In genomic region chrX:85971973-85972372, GRCm38 (mm10) we compare ENCODE assay signal across 16 mouse cellular contexts.
DNase-seq lines count a peak whose midpoint lies in the region; ATAC-seq and TF ChIP-seq lines count a peak whose summit lies in the region.
"Had no signal": no experiment of that assay in that cellular context is flagged by ENCODE, and none has a peak within 500 bp of the region (broad histone marks: within the 10 kb centered on the region; RNA-seq: fewer than 3 reads in every experiment).

No protein-coding gene starts in this region.

- no peaks in the 10 kb centered on the region for H3K9me3 ChIP-seq in liver, embryonic 11.5 days (ENCODE audit: control insufficient read depth, low read length)
- H3K9me3 ChIP-seq in CH12.LX (replicated peaks; ENCODE audit: low read length): no peaks in the 10 kb centered on the region
- H3K9me3 ChIP-seq: liver, embryonic 13.5 days; midbrain, embryonic 12.5 days had no signal

- no peak overlapping the region for H3K9ac ChIP-seq in liver, embryonic 11.5 days (ENCODE audit: low read depth, low read length)
- H3K9ac ChIP-seq in CH12.LX (ENCODE audit: insufficient read depth, low read depth): no peak overlapping the region
- H3K9ac ChIP-seq: liver, embryonic 13.5 days; midbrain, embryonic 12.5 days had no signal

- intact Hi-C loops in heart, postnatal 36 days (cut with DNase I): no loop called here

- no peaks in the 10 kb centered on the region for H3K36me3 ChIP-seq in liver, embryonic 11.5 days (ENCODE audit: control insufficient read depth, insufficient read depth, low read length)
- no peaks in the 10 kb centered on the region for H3K36me3 ChIP-seq in CH12.LX (replicated peaks in 1 of 2; ENCODE audit: control insufficient read depth in 1 of 2, insufficient read depth in 1 of 2, low read length in 1 of 2)
- H3K36me3 ChIP-seq: liver, embryonic 13.5 days; midbrain, embryonic 12.5 days had no signal

- H3K27me3 ChIP-seq in liver, embryonic 11.5 days (replicated peaks; ENCODE audit: control insufficient read depth, insufficient read depth, low read length): no peaks in the 10 kb centered on the region
- H3K27me3 ChIP-seq in CH12.LX (replicated peaks): no peaks in the 10 kb centered on the region
- H3K27me3 ChIP-seq: liver, embryonic 13.5 days; midbrain, embryonic 12.5 days had no signal

- peak; percentile 3 for DNase-seq in CD4-positive, CD25-positive, alpha-beta regulatory T cell, adult 2 months (ENCODE audit: low read depth, low spot score)
- peak; percentile 4 for DNase-seq in liver
- no peak for DNase-seq in liver, embryonic 11.5 days (ENCODE audit: low spot score)
- DNase-seq in CH12.LX (ENCODE audit: extremely low read depth): peak; percentile 7
- no peak for DNase-seq in brain, embryonic 14.5 days (ENCODE audit: low read depth)
- no peak for DNase-seq in heart, postnatal 36 days
- no peak for DNase-seq in kidney, adult 8-10 months
- DNase-seq: cerebellum, adult 8-10 months; kidney, postnatal 10 days; layer of hippocampus, adult 9-11 months; liver, embryonic 13.5 days; lung, postnatal 4 days; right cerebral cortex, adult 18-20 months had no signal

- dilution Hi-C loops in CH12.LX (cut with MboI; ENCODE audit: extremely low pct_ligation_motif_present, extremely low pct_unique_long_range_greater_than_20kb, low sequenced_read_pairs): no loop called here

- peak; percentile 17 to 29; a peak in 2 of 4 replicates for TF ChIP-seq CTCF in CH12.LX (conservative IDR thresholded peaks at IDR 0.05 in 1 of 2, IDR thresholded peaks at IDR 0.05 in 1 of 2; ENCODE audit: low read depth in 2 of 2, low read length in 2 of 2)
- TF ChIP-seq CTCF in brain, embryonic 14.5 days (IDR thresholded peaks at IDR 0.05; ENCODE audit: borderline replicate concordance, extremely low read depth, insufficient read depth, insufficient read length): peak; percentile 17; the same call in 1 of the 2 replicates

- no peak overlapping the region for H3K4me2 ChIP-seq in liver, embryonic 11.5 days
- H3K4me2 ChIP-seq in CH12.LX (ENCODE audit: insufficient read depth, low read depth, poor library complexity, severe bottlenecking): no peak overlapping the region
- H3K4me2 ChIP-seq: liver, embryonic 13.5 days; midbrain, embryonic 12.5 days had no signal

- no peak for TF ChIP-seq EP300 in CH12.LX (IDR thresholded peaks at IDR 0.05; ENCODE audit: low read length)

- TF ChIP-seq POLR2A in CH12.LX (IDR thresholded peaks at IDR 0.05; ENCODE audit: low read depth, low read length): no peak
- no peak for TF ChIP-seq POLR2A in brain, embryonic 14.5 days (IDR thresholded peaks at IDR 0.05; ENCODE audit: borderline replicate concordance, extremely low read depth, insufficient read depth, insufficient read length, poor library complexity, severe bottlenecking)

- in situ Hi-C loops in CH12.LX (cut with MboI; ENCODE audit: low pct_ligation_motif_present, low pct_unique_long_range_greater_than_20kb, low sequenced_read_pairs): no loop called here

- H3K4me1 ChIP-seq in liver, embryonic 11.5 days (replicated peaks; ENCODE audit: control insufficient read depth, insufficient read depth, low read length): no peaks in the 10 kb centered on the region
- no peaks in the 10 kb centered on the region for H3K4me1 ChIP-seq in CH12.LX (ENCODE audit: control insufficient read depth in 1 of 2, insufficient read depth in 2 of 2)
- H3K4me1 ChIP-seq: liver, embryonic 13.5 days; midbrain, embryonic 12.5 days had no signal

- TF ChIP-seq RAD21 in CH12.LX (IDR thresholded peaks at IDR 0.05; ENCODE audit: low read depth, low read length): no peak; the same call in 1 of the 2 replicates

- WGBS in liver, embryonic 11.5 days: 71% methylated on average over 5 of the region's 5 CpGs

- H3K27ac ChIP-seq in liver, embryonic 11.5 days (ENCODE audit: low read depth, low read length): no peak overlapping the region
- H3K27ac ChIP-seq in CH12.LX (ENCODE audit: insufficient read depth, low read depth): no peak overlapping the region
- H3K27ac ChIP-seq: liver, embryonic 13.5 days; midbrain, embryonic 12.5 days had no signal

- no peak overlapping the region for H3K4me3 ChIP-seq in liver, embryonic 11.5 days (ENCODE audit: low read depth, low read length)
- no peak overlapping the region for H3K4me3 ChIP-seq in CH12.LX (replicated peaks in 1 of 3; ENCODE audit: low read depth in 2 of 3, low read length in 2 of 3, poor library complexity in 1 of 3)
- H3K4me3 ChIP-seq: liver, embryonic 13.5 days; midbrain, embryonic 12.5 days had no signal

- no peaks in the 10 kb centered on the region for H3K79me2 ChIP-seq in CH12.LX (replicated peaks; ENCODE audit: control insufficient read depth, extremely low read depth, insufficient read depth, poor library complexity, severe bottlenecking)

- no peak for ATAC-seq in CD4-positive, CD25-positive, alpha-beta regulatory T cell, adult 4 months
- ATAC-seq in liver, embryonic 11.5 days (replicated peaks; ENCODE audit: low FRiP score): no peak
- ATAC-seq: forebrain, embryonic 14.5 days had no signal

TF ChIP-seq in CH12.LX, 34 proteins besides CTCF, POLR2A, EP300 and RAD21:
- TF ChIP-seq ETS1 (conservative IDR thresholded peaks at IDR 0.05; ENCODE audit: low read depth, low read length) (no peak), SMC3 (IDR thresholded peaks at IDR 0.05; ENCODE audit: low read depth, low read length) (peak; percentile 10; the same call in 1 of the 2 replicates), ZMIZ1 (IDR thresholded peaks at IDR 0.05; ENCODE audit: low read depth, low read length) (no peak)

Comparison
In these comparisons a context has a peak if more than half of its experiments do, and no peak if none do; other contexts are left out.
1. DNase-seq: peak in CD4-positive, CD25-positive, alpha-beta regulatory T cell, adult 2 months (single experiment), liver (single experiment) and CH12.LX (single experiment); none in liver, embryonic 11.5 days (single experiment), brain, embryonic 14.5 days (single experiment), heart, postnatal 36 days (0 of 2) and kidney, adult 8-10 months (0 of 2).